Mouse (Mus musculus): Measurements from ENCODE around the gene Mc1r. TPM values are rescaled to one million over a fixed set of nuclear protein-coding genes. Genes with fewer than 3 reads are reported as not detected.
"Not testable (repeated sequence)": the region's sequence is repeated elsewhere in the genome, so short reads cannot be mapped to it uniquely, and the experiment has no call there.

The Mc1r gene
- total RNA-seq, 2 experiments from 2014 or later = not detected

DNA sequence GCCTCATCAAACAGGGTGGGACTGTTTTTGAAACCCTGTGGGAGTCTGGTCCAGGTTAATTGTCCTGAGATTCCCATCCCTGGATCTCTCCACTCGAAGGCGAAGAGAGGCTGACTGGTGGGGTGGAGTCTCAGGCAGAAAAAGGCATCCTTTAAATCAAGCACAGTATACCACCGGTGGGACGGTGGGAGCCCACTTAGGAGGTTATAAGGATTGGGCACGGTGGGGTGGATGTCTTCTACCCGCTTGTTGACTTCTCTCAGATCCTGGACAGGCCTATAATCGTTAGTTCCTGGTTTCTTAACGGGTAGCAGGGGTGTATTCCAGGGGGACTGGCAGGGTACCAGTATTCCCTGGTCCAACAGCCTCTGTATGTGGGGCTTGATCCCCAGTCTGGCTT lies 24.0 kb downstream of the Mc1r start:
- DNase-seq (ENCODE audit: low spot score) = not testable (repeated sequence)

DNA sequence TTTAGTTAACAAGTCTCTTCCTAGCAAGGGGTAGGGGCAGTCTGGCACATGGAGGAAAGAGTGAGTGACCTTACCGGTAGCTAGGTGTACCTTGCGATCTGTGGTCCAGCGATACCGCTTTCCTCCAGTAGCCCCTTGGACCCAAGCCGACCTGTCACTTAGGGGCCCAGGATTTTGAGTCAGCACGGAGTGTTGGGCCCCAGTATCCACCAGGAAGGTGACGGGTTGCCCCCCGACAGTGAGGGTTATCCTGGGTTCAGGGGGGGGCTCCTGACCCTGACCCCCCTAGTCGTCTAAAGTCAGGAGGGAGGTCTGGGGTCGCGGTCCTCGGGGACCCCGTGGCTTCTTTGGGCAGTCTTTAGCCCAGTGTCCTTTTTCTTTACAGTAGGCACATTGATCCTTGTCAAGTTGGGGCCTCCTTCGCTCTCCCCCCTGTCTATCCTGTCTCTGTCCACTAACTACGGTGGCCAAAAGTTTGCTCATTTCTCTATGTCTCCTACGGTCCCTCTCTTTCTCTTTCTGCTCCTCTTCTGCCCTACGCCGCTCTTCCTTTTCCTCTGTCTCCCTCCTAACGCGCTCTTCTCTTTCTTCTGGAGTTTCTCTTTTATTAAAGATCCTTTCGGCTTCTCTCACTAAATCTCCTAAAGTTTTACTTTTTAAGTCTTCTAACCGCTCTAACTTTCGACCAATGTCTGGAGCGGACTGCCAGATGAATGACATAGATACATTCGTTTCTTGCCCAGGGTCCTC lies 24.9 kb downstream of the Mc1r start:
- DNase-seq (ENCODE audit: low spot score) = no peak

DNA sequence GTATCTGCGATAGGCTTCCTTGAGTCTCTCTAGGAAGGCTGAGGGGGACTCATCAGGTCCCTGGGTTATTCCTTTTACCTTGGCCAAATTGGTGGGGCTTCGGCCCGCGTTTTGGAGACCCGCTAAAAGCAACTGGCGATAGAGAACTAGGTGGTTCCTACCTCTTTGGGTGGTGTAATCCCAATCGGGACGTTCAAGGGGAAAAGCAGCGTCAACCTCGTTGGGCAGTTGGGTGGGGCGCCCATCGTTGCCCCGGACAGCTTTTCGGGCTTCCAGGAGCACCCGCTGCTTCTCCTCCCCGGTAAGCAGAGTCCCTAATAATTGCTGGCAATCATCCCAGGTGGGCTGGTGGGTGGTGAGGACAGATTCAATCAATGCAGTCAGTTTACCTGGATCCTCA lies 25.5 kb downstream of the Mc1r start:
- no peak for DNase-seq (ENCODE audit: low spot score)

DNA sequence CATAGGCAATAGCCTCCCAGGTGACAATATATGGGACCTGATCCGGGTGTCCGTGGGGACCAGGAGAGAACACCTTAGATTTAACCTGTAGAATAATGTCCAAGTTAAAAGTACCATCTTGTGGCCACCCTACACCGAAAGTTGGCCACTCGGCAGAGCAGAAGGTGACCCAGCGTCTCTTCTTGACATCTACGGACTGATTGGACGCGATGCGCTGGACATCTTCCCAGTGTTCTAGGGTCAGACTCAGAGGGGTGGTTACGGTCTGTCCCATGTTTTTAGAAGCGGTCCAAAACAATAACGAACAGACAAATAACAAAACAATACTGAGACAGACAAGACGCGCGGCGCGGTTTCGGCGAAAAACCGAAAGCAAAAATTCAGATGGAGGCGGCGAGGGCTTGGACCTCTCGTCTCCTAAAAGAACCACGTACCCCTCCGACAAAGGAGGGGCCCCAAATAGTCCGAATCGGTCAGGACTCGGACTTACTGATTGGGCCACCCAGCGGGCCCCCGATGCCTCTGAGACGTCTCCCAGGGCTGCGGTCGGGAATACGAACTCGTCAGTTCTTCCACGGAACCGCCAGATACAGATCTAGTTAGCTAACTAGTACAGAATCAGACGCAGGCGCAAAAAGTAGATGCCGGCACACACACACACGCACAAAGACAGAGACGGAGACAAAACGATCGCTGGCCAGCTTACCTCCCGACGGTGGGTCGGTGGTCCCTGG lies 26.5 kb downstream of the Mc1r start:
- DNase-seq (ENCODE audit: low spot score) = not testable (repeated sequence)

DNA sequence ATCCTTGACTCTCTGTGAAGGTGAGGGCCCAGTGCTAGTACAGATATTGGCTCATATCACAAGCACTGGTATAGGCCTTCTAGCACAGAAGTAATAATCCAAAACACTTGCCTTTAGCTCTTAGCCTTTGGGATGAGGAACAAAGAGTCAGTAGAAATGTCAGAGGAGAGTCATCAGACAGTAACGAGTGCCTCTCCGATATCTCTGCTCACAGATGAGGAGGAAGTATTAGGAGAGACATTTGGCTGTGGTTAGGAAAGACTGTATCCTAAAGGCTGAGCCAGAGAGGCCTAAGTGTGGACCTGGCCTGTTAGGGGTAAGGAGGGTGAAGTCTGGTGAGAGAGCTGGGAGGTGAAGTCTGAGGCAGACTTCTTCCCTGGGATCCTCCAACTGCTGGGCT lies 34.9 kb downstream of the Mc1r start:
- DNase-seq (ENCODE audit: low spot score) = no peak

DNA sequence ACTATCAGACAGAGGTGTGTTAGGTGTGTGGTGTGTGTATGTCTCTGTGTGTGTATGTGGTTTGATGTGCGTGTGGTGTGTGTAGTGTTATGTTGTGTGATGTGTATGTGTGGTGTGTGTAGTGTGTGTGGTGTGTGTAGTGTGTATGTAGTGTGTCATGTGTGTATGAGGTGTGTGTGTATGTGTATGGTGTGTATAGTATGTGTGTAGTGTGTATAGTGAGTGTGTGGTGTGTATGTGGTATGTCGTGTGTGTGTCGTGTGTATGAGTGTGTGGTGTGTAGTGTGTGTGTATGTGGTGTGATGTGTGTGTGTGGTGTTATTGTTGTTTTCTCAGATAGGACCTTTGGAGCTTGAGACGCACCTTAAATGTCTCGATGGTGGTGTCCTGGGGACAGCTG lies 35.4 kb downstream of the Mc1r start:
- no peak for DNase-seq (ENCODE audit: low spot score)

DNA sequence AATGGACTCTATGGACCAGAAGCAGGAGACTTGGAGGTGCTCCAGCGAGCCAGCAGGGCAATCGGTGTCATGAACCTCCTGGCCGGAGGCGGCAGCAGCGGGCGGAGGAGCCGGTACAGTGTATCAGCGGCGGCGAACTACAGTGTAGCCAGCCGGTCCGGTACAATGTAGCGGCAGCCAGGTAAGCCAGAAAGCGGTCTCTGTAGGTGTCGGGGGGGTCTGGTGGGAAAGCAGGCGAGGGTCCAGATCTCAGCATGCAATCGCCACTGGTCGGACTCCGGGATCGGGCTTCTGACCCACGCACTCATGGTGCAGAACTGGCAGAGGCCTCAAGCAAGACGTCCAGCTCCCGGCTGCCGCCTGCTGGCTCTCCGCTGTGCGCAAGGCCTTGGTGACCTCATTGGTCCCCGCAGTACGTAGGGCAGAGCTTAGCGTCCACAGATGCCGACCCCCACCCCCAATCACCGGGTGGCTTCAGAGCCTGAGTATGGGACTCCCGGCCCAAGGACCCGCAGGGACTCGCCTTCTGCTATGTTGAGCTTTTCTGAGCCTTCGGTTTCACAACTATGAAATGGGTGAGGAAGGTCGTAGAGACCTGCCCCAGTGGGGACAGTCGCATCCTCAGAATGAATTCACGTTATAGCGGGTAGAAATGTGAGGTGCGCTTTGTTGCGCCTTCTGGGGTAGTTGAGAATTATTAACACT lies 36.1 kb downstream of the Mc1r start:
- DNase-seq (ENCODE audit: low spot score) = peak; percentile 95

DNA sequence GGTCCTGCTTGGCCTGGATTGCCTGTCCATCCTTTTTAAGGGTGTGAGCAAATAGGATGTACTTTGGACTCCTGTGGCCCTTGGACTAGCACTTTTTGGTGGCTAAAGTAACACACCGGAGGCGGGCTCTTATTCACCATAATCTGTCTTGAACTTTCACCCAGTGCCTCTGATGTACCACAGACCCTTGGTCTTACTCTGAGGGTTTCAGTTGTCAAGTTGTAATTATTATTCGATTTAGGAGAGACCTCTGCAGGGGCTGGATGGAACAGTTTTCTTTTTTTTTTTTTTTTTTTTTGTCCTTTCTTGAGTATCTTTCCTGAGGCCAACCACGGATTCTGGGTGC lies 36.6 kb downstream of the Mc1r start:
- DNase-seq (ENCODE audit: low spot score) = no peak

DNA sequence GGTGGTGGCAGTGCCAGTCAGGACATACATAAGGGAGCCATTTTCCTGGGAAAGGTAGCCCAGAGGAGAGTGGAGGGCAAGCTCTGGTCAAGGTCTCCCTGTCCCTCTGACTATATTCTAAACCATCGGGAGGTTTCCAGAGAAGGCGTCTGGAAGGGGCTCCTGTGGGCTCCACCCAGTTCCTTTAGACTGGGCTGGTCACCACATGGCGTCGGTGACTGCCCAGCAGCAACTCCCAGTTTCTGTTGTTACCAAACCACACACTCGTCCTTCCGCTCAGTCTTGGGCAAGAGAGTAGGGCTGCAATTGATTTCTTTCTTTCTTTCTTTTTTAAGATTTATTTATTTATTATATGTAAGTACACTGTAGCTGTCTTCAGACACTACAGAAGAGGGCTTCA lies 37.2 kb downstream of the Mc1r start:
- DNase-seq (ENCODE audit: low spot score) = no peak

DNA sequence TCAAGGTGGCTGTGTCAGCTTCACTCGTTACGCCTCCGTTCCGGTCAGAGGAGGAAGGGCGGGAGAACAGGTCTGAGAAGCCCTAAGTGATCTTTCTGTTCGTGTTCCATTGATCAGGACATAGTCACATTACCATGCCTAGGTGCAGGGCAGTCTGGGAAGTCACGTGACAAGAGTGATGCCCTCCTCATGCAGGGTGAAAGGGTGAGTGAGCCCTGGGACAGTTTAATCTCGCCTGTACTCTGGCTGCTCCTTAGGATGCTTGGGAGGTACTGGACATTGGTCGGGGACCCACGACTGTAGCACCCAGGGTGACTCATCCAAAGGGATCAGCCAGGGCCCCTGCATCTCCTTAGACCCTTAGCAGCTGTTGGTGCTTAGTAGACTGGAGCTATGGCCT lies 39.1 kb downstream of the Mc1r start:
- no peak for DNase-seq (ENCODE audit: low spot score)

DNA sequence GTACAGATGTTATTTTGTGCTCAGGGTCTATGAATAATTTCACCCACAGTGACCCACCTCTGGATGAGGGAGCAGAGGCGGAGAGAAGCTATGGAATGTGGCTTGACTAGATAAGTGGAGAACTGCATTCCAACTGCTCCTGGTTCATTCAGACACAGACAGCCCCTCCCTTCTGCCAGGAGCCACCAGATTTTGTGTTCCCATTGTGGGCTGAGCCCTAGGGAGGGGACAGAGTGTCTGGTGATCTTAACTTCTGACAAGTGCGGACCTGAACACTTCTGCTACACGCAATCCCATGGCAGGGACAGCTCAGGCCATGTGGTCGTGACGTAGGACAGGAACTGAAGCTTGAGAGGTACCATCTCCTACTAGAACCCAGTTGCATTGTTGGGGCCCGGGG lies 39.9 kb downstream of the Mc1r start:
- DNase-seq (ENCODE audit: low spot score) = no peak

DNA sequence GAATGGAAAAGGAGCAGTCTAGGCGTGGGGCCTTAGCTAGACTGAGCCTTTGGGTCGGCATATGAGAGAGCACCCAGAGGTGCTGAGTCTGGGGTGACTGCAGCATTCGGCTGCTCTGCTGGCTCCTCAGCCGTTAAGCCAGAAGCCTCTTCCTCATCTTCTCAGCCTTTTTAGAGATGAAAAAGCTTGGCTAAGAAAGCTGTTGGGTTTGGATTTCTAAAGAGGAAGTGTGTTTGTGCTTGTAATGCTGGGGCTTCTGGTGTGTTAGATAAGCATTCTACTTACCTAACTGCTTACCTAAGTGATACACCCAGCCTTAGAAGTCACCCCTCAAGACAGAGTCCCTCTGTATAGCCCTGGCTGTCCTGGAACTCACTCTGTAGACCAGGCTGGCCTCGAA lies 43.9 kb downstream of the Mc1r start:
- DNase-seq (ENCODE audit: low spot score) = no peak

DNA sequence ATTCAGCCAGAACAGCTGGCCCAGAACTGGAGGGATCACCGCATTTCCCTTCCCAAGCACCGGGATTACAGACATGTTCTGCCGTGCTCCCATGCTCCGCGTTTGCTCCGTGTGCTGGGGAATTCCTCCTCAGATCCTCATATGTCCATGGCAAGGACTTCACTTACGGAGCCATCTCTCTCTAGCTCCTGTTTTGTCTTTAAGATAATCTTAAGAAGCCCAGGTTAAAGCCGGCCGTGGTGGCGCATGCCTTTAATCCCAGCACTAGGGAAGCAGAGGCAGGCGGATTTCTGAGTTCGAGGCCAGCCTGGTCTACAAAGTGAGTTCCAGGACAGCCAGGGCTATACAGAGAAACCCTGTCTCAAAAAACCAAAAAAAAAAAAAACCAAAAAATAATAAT lies 44.8 kb downstream of the Mc1r start:
- not testable (repeated sequence) for DNase-seq (ENCODE audit: low spot score)

DNA sequence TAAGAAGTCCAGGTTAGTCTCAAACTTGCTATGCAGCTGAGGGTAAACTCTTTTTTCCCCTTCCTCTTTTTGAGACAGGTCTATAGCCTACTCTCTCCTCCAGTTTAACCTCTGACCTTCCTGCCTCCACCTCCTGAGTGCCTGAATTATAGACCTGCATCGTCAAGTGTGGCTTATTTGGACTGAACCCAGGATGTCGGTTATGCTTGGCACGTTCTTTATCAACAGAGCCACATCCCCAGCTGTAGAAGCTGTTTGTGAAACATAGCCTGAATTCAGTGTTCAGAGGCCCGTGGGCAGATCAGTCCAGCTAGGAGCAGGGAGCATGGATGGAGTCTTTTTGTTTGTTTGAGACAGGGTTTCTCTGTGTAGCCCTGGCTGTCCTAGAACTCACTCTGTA lies 45.2 kb downstream of the Mc1r start:
- no peak for DNase-seq (ENCODE audit: low spot score)

DNA sequence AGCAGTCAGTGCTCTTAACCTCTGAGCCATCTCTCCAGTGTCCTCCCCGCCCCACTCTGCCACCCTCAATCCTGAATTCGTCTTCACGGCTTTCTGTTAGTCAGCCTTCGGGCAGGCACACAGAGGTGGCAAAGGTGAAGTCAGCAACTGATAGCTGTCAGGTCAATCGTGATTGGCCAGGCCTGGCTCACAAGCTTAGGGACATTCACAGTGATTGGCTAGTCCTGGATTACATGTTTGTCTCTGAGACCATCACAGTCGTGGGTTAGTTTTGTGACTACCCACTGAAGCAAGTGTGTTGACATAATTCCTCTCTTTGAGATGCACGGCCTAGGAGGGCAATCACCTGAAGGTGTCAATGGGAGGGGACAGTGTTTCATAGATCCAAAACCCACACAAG lies 46.4 kb downstream of the Mc1r start:
- no peak for DNase-seq (ENCODE audit: low spot score)

DNA sequence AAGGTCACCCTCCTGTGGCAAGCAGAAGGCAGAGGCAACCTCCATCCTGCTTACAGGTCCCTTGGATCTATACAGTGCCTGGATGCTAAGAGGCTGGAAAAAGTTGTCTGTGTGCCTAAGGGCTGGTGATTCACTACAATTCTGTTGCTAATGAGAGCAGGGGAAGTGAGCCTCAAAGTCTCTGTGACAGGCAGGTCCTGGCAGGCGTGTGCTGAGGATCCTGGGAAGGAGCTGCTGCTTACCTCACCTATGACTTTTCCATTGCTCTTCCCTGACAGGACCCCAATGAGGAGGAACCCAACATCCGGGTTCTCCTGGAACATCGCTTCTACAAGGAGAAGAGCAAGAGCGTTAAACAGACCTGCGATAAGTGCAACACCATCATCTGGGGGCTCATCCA lies 47.0 kb downstream of the Mc1r start:
- no peak for DNase-seq (ENCODE audit: low spot score)

DNA sequence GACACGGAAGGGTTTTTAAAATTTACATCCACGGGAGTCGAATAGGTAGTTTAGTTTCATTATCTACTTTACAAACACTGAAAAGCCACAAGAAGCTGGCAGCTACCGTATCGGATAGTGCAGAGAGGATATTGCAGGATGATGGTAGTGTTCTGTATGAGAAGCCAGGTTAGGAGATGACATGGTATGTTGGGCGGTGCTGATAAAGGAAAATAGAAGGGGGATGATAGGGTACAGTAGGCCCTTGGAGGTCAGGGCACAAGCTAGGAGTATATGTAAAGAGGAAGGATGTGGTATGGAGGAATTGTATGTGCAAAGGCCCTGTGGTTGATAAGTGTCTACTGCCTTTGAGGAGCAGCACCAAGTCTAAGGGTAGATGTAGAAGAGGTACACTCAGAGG lies 47.7 kb downstream of the Mc1r start:
- no peak for DNase-seq (ENCODE audit: low spot score)

Other genes with a start within 250 kb of the Mc1r start
- 1 to 10 TPM; 1.7 to 2.2 TPM for gene Sult5a1, start 248.8 kb upstream of the Mc1r start, total RNA-seq (2021)
- 10 to 100 TPM in 1 of 2 experiments, 1 to 10 TPM in 1; 8.9 to 14.4 TPM for gene Dpep1, start 220.9 kb upstream of the Mc1r start, total RNA-seq (2021)
- gene Chmp1a, start 194.3 kb upstream of the Mc1r start, total RNA-seq (2021) = 10 to 100 TPM; 57.2 to 68.0 TPM
- 1 to 10 TPM in 1 of 2 experiments, under 1 TPM in 1; 0.83 to 2.1 TPM for gene Spata33, start 194.3 kb upstream of the Mc1r start, total RNA-seq (2021)
- 10 to 100 TPM; 11.6 to 12.1 TPM for gene Cdk10, start 182.3 kb upstream of the Mc1r start, total RNA-seq (2021)
- 1 to 10 TPM; 1.1 to 1.7 TPM for gene Spata2l, start 170.9 kb upstream of the Mc1r start, total RNA-seq (2021)
- 1 to 10 TPM; 5.1 to 5.2 TPM for gene Zfp276, start 152.9 kb upstream of the Mc1r start, total RNA-seq (2021)
- 10 to 100 TPM; 17.2 to 18.8 TPM for gene Vps9d1, start 152.8 kb upstream of the Mc1r start, total RNA-seq (2021)
- gene Fanca, start 88.5 kb upstream of the Mc1r start, total RNA-seq (2021) = not detected
- gene Spire2, start 74.4 kb upstream of the Mc1r start, total RNA-seq (2021) = under 1 TPM in 1 of 2 experiments, not detected in 1; 0.09 TPM
- 100 to 1,000 TPM; 128 to 130 TPM for gene Tcf25, start 33.4 kb upstream of the Mc1r start, total RNA-seq (2021)
- gene Tubb3, start 4.3 kb downstream of the Mc1r start, total RNA-seq (2021) = not detected
- gene Def8, start 16.4 kb downstream of the Mc1r start, total RNA-seq (2021) = 10 to 100 TPM; 34.6 to 43.7 TPM
- gene Afg3l1, start 70.8 kb downstream of the Mc1r start, total RNA-seq (2021) = 10 to 100 TPM; 37.8 to 41.0 TPM
- not detected for gene Dbndd1, start 108.4 kb downstream of the Mc1r start, total RNA-seq (2021)
- gene Gas8, start 111.7 kb downstream of the Mc1r start, total RNA-seq (2021) = 1 to 10 TPM; 3.6 to 4.9 TPM
- 10 to 100 TPM; 30.1 to 41.0 TPM for gene Rhou, start 246.8 kb downstream of the Mc1r start, total RNA-seq (2021)